Mouse (Mus musculus): ENCODE measurements around the gene Sgce.

Gene Sgce

DNA sequence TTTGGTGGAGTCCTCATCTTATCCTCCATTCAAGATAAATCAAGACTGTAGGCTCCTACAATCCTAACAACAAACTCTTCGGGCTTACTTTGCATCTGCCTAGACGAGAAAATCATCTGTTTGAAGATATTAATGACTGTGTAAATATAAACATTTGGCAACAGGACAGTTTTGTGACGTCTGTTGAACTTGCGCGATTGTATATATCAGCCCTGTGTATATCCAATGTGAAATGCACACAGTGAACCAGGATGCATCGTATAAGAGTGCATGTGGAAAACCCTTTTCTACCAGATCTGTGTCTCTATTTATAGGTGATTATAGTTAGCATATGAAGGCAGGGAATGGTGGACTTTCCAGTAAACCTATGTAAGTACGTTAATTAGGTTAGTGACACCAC, 104.9 kb downstream of the Sgce start:
- H3K36me3 ChIP-seq (ENCODE audit: control insufficient read depth, insufficient read depth, low read length, poor library complexity, severe bottlenecking) = peaks cover 4% of the 10 kb centered on the region; the same call in 1 of the 2 replicates
- no peaks in the 10 kb centered on the region for H3K27me3 ChIP-seq (ENCODE audit: control insufficient read depth, insufficient read depth, low read length, poor library complexity, severe bottlenecking)
- DNase-seq (ENCODE audit: low read depth, low spot score) = no peak

DNA sequence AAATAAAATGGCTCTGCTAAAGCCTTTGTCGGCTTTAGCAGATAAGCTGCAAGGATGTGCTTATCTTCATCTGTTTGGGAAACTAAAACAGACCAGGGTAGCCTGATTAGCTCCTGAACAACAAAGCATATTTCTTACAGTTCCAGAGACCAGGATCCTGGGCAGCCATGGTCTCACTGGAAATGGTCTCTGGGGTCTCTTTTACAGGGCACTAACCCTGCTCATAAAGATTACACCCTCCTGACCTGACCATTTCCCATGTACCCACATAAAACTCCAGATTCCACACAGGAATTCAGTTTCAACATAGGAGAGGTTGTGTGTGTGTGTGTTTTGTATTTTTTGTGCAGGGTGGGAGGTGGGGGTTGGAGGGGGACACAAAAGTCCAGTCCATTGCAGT, 112.2 kb downstream of the Sgce start:
- Histone ChIP-seq H3K27me3 (ENCODE audit: control insufficient read depth, insufficient read depth, low read length, poor library complexity, severe bottlenecking) (no peaks in the 10 kb centered on the region), H3K36me3 (ENCODE audit: control insufficient read depth, insufficient read depth, low read length, poor library complexity, severe bottlenecking) (0 out of 2 replicates have a peak, but pooled peaks cover 2% of the 10 kb centered on the region)
- no peak for DNase-seq (ENCODE audit: low read depth, low spot score)

DNA sequence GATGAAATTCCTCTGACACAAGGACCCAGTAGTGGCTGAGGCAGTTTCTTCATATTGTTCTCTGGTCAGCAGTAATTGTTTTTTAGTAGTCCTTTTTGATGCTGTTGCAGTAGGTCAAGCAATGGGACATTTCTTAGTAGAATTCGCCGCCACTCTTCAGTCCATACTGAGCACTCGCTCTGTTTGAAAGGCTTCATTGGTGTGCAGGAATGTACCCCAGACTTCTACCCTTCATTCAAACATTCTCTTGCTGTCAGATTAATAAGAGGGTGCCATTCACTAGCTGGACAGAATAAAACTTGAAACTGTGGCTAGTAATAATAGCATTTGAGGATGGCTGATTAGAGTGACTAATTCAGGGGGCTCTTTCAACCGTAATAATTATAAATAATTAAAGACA, 113.8 kb downstream of the Sgce start:
- H3K27me3 ChIP-seq (ENCODE audit: control insufficient read depth, insufficient read depth, low read length, poor library complexity, severe bottlenecking) = no peaks in the 10 kb centered on the region
- DNase-seq (ENCODE audit: low read depth, low spot score) = no peak
- H3K36me3 ChIP-seq (ENCODE audit: control insufficient read depth, insufficient read depth, low read length, poor library complexity, severe bottlenecking) = no peaks in the 10 kb centered on the region

DNA sequence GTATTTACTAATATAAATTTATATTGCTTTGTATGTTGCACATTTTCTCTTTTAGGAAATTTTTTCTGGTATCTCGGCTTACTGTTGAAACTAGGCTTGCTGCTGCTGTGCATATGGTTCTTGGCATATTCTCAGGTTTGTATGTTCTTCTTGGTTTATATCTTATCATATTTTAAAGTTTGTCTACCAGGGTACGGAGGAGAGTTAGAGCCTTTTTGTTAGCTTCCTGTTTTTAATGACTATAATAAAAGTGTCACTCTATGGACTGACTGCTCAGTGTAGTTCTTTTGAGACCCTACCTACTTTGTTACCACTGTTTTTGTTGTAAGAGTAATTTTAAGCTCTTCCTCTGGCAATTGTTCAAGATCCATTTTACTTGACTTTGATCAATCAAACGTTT, 115.5 kb downstream of the Sgce start:
- DNase-seq (ENCODE audit: low read depth, low spot score) = no peak
- peaks cover 1% of the 10 kb centered on the region; the same call in 1 of the 2 replicates for H3K36me3 ChIP-seq (ENCODE audit: control insufficient read depth, insufficient read depth, low read length, poor library complexity, severe bottlenecking)
- no peaks in the 10 kb centered on the region for H3K27me3 ChIP-seq (ENCODE audit: control insufficient read depth, insufficient read depth, low read length, poor library complexity, severe bottlenecking)
